Mouse (Mus musculus) embryonic facial prominence, embryonic 14.5 days (tissue): Measurements from ENCODE around the gene Tmem9b. TPM values are rescaled to one million over a fixed set of nuclear protein-coding genes. Genes with fewer than 3 reads are reported as not detected.

Experiments
- ATAC-seq: fragments of 200-750 bp; cut with Nextera tagmentation; 2 replicates; pipeline ENCODE4 v1.8.0; 2017; ENCODE audit warnings: low read depth, moderate number of reproducible peaks, moderate TSS enrichment
- DNase-seq: peaks from one replicate; pipeline ENCODE4 v3.0.0-alpha.2; 2015; ENCODE audit warnings: low spot score
- H3K27ac ChIP-seq: fragments of 300-500 bp; sonication (generic); replicated peaks from 2 replicates; pipeline ENCODE4 v1.5.1; 2014; ENCODE audit warnings: low read depth, mild to moderate bottlenecking, low read length, moderate library complexity
- H3K27me3 ChIP-seq: fragments of 300-500 bp; sonication (generic); replicated peaks from 2 replicates; pipeline ENCODE4 v1.6.1; 2014; ENCODE audit warnings: low read length; ENCODE audit not compliant: control insufficient read depth, insufficient read depth
- H3K36me3 ChIP-seq: fragments of 300-500 bp; sonication (generic); 2 replicates; pipeline ENCODE4 v1.6.1; 2014; ENCODE audit warnings: low read length, mixed read lengths; ENCODE audit not compliant: control insufficient read depth, insufficient read depth
- H3K4me1 ChIP-seq: fragments of 300-500 bp; sonication (generic); 2 replicates; pipeline ENCODE4 v1.6.1; 2014; ENCODE audit warnings: antibody characterized with exemption, low read length; ENCODE audit not compliant: control insufficient read depth, insufficient read depth
- H3K4me2 ChIP-seq: fragments of 300-500 bp; sonication (generic); 2 replicates; pipeline ENCODE4 v1.6.1; 2014; ENCODE audit warnings: low read depth, mild to moderate bottlenecking, low read length, moderate library complexity, mixed read lengths
- H3K4me3 ChIP-seq: fragments of 300-500 bp; sonication (generic); 2 replicates; pipeline ENCODE4 v1.5.1; 2014; ENCODE audit warnings: low read depth, mild to moderate bottlenecking, low read length
- H3K9ac ChIP-seq: fragments of 300-500 bp; sonication (generic); 2 replicates; pipeline ENCODE4 v1.6.1; 2014; ENCODE audit warnings: low read depth, mild to moderate bottlenecking, low read length, moderate library complexity, mixed read lengths
- H3K9me3 ChIP-seq: fragments of 300-500 bp; sonication (generic); 2 replicates; pipeline ENCODE4 v1.6.1; 2016; ENCODE audit warnings: low read length; ENCODE audit not compliant: control insufficient read depth
- WGBS: fragments of 180-500 bp; shearing (Covaris S2); extraction: QIAGEN DNeasy Blood & Tissue Kit; methylation state at CpG from one replicate; pipeline ENCODE4 v1.1.7; 2014; 5-methylcytosine and 5-hydroxymethylcytosine counted together
- polyA plus RNA-seq: library from polyadenylated mRNA; unstranded; fragments of >200 nt; fragmentation: Nextera tagmentation; extraction: Ambion mirVana; gene quantifications from 2 replicates; pipeline ENCODE4 v1.2.1, GENCODE M21; 2014

Tmem9b gene
- polyA plus RNA-seq, 1 experiment from 2014 or later: 73.6 TPM

DNA sequence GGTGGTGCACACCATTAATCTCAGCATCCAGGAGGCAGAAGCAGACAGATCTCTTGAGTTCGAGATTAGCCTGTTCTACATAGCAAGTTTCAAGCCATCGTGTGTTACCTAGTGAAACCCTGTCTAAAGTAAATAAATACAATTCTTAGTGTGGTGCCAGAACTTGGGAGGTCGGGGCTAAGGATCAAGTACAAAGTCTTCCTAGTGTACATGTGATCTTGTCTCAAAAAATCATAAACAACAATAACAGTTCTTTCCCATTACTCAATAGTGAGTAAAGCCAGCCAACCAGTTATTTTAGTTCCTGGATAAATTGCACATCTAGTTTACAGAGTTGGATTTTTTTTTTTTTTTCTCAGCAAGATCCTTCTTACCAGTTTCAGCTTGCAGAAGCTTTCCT is 48.2 kb downstream of the Tmem9b start:
- Histone ChIP-seq H3K36me3 (0 out of 2 replicates have a peak, but pooled peaks cover 2% of the 10 kb centered on the region), H3K4me3 (peak overlapping the region; percentile 67), H3K4me1 (peaks cover 3% of the 10 kb centered on the region; the same call in 1 of the 2 replicates), H3K9ac (no peak overlapping the region), H3K27ac (peak overlapping the region; percentile 74; the same call in 1 of the 2 replicates), H3K27me3 (no peaks in the 10 kb centered on the region), H3K9me3 (no peaks in the 10 kb centered on the region), H3K4me2 (peak overlapping the region; percentile 55)
- 64% methylated on average over 3 of the region's 3 CpGs for WGBS
- DNase-seq (no peak), ATAC-seq (no peak)

DNA sequence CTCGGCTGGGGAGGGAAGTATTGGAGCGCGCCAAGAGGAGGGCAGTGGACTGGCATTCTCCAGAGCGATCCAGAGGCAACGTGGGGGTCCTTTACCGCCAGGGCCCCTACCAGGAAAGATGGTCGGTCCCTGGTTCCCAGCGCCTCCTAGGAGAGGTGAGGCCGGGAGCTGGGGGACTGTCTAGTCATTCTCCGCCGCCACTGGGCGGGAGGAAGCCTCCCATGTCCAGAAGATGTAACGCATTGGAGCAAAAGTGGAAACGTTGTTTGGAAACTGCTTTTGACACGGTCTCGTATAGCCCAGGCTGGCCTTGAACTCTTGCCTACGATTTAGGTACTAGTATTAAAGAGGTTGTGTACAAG is 48.7 kb downstream of the Tmem9b start:
- Histone ChIP-seq H3K27ac (peak overlapping the region; percentile 74; the same call in 1 of the 2 replicates), H3K4me3 (peak overlapping the region; percentile 67), H3K4me1 (peaks cover 2% of the 10 kb centered on the region; the same call in 1 of the 2 replicates), H3K9ac (peak overlapping the region; percentile 76), H3K9me3 (no peaks in the 10 kb centered on the region), H3K4me2 (peak overlapping the region; percentile 55), H3K27me3 (no peaks in the 10 kb centered on the region), H3K36me3 (no peaks in the 10 kb centered on the region)
- DNase-seq (no peak), ATAC-seq (no peak)
- WGBS: 1% methylated on average over 13 of the region's 17 CpGs

DNA sequence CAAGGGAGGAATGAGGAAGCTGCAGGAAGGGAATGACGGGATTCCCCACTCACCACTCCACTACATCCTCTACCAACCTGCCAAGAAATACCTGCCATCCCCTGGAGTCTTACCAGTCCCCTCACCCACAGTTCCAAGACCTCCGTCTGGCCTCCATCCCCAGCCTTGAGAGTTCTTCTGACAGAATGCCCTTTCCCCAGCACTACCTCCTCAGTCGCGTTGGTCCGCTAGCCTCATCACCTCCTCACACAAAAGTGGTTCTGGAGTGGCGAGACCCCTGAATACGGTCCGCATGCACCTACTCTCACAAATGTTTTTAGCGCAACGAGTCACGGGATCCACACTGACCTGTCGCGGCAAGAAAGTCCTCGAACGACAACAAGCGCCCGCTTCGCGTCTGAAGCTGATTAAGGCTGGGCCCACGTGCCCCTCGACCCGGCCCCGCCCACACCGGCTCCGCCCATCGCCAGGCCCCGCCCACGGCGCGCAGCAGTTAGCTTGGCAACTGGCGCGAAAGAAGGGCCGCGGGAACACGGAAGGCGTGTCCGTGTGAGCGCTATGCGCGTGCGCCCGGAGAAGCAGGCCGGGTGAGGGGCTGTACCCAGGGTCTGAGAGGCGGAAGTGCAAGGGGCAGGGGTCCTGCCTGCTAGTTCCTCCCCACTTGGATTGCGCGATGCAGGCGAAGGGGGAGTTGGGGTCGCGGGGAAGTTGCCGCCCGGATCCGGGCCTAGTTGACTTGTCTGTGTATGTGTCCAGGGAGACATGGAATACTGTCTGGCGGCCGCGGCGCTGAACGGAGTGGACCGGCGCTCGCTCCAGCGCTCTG is 49.3 kb downstream of the Tmem9b start, which contains the start of the genes St5 and Akip1:
TSS of gene St5 (minus strand) at position 416 of the 826 bp plus-strand sequence.
TSS of gene Akip1 (plus strand) at position 501 of the 826 bp plus-strand sequence.
- H3K27ac ChIP-seq: peak within 1 kb of the TSS; percentile 74; the same call in 1 of the 2 replicates
- peak within 1 kb of the TSS; percentile 67 for H3K4me3 ChIP-seq
- H3K27me3 ChIP-seq: no peaks in the 10 kb centered on the region
- DNase-seq (peak; percentile 97), ATAC-seq (peak; percentile 97)
- H3K36me3 ChIP-seq: no peaks in the 10 kb centered on the region
- H3K4me2 ChIP-seq: peak within 1 kb of the TSS; percentile 55
- under 1% methylated on average over 51 of the region's 61 CpGs for WGBS
- H3K4me1 ChIP-seq: no peaks in the 10 kb centered on the region; the same call in 1 of the 2 replicates
- H3K9ac ChIP-seq: peak within 1 kb of the TSS; percentile 76
- H3K9me3 ChIP-seq: no peaks in the 10 kb centered on the region

DNA sequence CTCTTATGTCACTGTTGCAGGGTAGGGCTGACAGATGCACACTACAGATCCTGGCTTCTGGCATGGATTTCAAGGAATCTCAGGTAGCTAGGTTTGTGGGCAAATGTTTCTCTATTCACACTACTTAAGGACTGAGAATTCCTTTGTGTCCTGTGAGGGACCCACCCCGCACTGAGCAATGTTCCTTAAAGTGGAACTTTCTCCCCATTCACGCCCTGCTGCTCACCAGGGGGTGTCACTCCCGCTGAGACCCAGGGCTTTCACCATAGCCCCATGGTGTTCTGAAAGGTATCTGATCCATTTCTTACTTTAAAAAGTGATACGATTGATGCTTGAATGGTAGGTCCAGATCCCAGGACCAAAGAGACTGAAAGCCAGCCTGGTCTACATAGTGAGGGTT is 50.0 kb downstream of the Tmem9b start:
- ATAC-seq: no peak
- no peaks in the 10 kb centered on the region; the same call in 1 of the 2 replicates for H3K4me1 ChIP-seq
- peak overlapping the region; percentile 76; the same call in 1 of the 2 replicates for H3K9ac ChIP-seq
- H3K9me3 ChIP-seq: no peaks in the 10 kb centered on the region
- H3K4me3 ChIP-seq: peak overlapping the region; percentile 67
- no peaks in the 10 kb centered on the region for H3K36me3 ChIP-seq
- H3K27me3 ChIP-seq: no peaks in the 10 kb centered on the region
- peak overlapping the region; percentile 55 for H3K4me2 ChIP-seq
- no peak for DNase-seq
- H3K27ac ChIP-seq: no peak overlapping the region
- WGBS: 39% methylated on average over 4 of the region's 4 CpGs

DNA sequence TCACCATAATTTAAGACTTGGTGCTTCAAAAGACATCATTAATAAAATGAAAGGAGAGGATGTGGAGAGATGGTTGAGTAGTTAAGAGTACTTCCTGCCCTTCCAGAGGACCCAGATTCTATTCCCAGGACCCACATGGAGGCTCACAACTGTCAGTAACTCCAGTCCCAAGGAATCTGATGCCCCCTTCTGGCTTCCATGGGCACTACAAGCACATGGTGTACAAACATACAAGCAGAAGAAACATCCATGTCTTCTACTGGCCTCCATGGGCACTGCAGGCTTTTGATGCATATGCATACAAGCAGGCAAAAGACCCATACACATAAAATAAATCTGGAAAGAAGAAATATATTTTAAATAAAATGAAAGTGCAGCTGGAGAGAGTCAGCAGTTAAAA is 52.5 kb downstream of the Tmem9b start:
- Histone ChIP-seq H3K36me3 (no peaks in the 10 kb centered on the region), H3K27ac (no peak overlapping the region), H3K4me2 (no peak overlapping the region), H3K4me3 (no peak overlapping the region), H3K9me3 (no peaks in the 10 kb centered on the region), H3K27me3 (no peaks in the 10 kb centered on the region), H3K4me1 (no peaks in the 10 kb centered on the region), H3K9ac (no peak overlapping the region)
- ATAC-seq (no peak), DNase-seq (no peak)

DNA sequence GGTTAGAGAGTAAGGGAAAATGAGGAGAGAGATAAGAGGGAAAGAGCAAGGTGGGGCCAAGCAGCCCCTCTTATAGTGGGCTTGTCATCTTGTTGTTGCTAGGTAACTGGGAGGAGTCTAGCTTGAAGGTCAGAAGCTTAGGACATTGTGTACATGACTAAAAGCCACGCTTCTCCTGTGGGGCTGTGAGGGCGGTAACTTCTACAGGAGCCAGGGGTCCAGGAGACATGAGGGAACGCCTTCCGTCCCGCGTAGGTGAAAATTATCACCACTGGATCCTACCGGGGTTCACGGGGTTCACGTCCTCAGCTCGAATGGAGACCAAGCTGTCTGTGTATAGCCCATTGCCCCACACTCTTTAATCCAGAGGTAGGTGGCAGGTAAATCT is 57.3 kb downstream of the Tmem9b start:
- H3K9ac ChIP-seq: no peak overlapping the region
- 92% methylated on average over 10 of the region's 10 CpGs for whole genome bisulfite sequencing
- H3K36me3 ChIP-seq: no peaks in the 10 kb centered on the region
- no peak overlapping the region for H3K4me2 ChIP-seq
- ATAC-seq (no peak), DNase-seq (no peak)
- no peaks in the 10 kb centered on the region for H3K27me3 ChIP-seq
- H3K4me3 ChIP-seq: no peak overlapping the region
- no peaks in the 10 kb centered on the region for H3K9me3 ChIP-seq
- no peak overlapping the region for H3K27ac ChIP-seq
- H3K4me1 ChIP-seq: no peaks in the 10 kb centered on the region

DNA sequence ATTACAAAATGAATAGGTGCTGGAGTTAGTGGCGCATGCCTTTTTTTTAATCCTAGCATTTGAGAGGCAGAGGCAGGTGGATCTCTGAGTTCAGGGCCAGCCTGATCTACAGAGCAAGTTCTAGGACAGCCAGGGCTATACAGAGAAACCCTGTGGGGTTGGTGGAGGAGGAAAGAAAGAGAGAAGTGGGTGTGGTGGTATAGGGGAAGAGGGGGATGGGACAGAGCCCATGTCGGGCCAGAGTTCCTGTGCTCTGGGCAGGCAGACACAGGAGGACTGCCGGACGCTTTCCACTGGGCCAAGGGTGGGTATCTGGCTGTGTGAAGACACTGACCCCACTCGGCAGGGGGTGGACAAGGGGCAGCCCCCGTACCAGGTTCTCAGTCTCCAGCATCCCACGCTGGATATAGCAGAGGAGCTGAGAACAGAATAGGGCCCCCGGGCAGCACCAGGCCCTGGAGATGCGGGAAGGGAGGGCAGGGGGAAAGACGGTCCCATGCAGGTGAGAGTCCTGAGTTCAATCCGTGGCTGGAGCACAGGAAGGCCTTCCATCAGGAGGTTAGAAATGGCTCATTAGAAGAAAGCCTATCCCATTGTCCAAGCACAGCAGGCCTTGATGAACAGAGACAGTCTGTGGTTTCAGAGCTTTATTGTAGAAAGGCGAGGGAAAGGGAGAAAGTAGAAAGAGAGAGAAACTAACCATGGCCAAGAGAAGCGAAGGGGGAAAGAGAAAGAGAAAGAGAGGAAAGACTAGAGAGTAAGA is 57.9 kb downstream of the Tmem9b start:
- Histone ChIP-seq H3K27me3 (no peaks in the 10 kb centered on the region), H3K4me3 (no peak overlapping the region), H3K9me3 (no peaks in the 10 kb centered on the region), H3K36me3 (no peaks in the 10 kb centered on the region), H3K4me1 (no peaks in the 10 kb centered on the region), H3K27ac (no peak overlapping the region), H3K9ac (no peak overlapping the region), H3K4me2 (no peak overlapping the region)
- ATAC-seq (no peak), DNase-seq (no peak)
- 86% methylated on average over 13 of the region's 13 CpGs for WGBS

DNA sequence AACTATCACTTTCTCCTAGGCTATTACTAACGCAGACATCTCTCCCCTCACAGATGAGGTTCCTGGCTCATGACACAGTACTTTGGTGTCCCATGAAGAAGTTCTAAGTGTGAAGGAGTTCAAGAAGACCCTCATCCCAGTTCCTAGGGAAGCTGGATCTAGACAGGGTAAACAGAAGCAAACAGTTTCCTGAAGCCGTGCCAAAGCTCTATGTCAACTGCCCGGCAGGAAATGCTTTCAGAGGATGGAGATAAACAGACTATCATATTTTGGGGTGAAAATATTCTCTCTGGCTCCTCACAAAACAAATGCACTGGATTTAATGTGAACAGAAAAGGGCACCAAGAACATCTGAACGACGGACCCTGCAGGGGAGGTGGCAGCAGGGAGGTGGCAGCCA is 61.7 kb downstream of the Tmem9b start:
- Histone ChIP-seq H3K4me1 (peaks cover 9% of the 10 kb centered on the region), H3K4me2 (no peak overlapping the region), H3K9me3 (no peaks in the 10 kb centered on the region), H3K27ac (no peak overlapping the region), H3K9ac (no peak overlapping the region), H3K4me3 (no peak overlapping the region), H3K36me3 (no peaks in the 10 kb centered on the region), H3K27me3 (no peaks in the 10 kb centered on the region)
- no peak for ATAC-seq
- 89% methylated on average over 5 of the region's 5 CpGs for WGBS
- DNase-seq: no peak
